Mouse (Mus musculus): Measurements from ENCODE around the gene As3mt. TPM values are rescaled to one million over a fixed set of nuclear protein-coding genes. Genes with fewer than 3 reads are reported as not detected.

The As3mt gene
- 10 to 100 TPM; 68.1 to 80.9 TPM for total RNA-seq (2021)
- long read RNA-seq, experiment 1, transcript As3mt-201 (11 exons, 1,736 nt) = major isoform, 58 of 102 reads
- long read RNA-seq, experiment 1, transcript As3mt-207 (9 exons, 1,719 nt) = minor isoform, 5 of 102 reads
- long read RNA-seq, experiment 1, partial matches to known transcripts = 27 of 102 reads
- long read RNA-seq, experiment 1, other reads (novel, unspliced or antisense) = 9 of 102 reads
- long read RNA-seq, experiment 2, transcript As3mt-201 (11 exons, 1,736 nt) = major isoform, 74 of 109 reads
- long read RNA-seq, experiment 2, partial matches to known transcripts = 23 of 109 reads
- long read RNA-seq, experiment 2, other reads (novel, unspliced or antisense) = 6 of 109 reads

DNA sequence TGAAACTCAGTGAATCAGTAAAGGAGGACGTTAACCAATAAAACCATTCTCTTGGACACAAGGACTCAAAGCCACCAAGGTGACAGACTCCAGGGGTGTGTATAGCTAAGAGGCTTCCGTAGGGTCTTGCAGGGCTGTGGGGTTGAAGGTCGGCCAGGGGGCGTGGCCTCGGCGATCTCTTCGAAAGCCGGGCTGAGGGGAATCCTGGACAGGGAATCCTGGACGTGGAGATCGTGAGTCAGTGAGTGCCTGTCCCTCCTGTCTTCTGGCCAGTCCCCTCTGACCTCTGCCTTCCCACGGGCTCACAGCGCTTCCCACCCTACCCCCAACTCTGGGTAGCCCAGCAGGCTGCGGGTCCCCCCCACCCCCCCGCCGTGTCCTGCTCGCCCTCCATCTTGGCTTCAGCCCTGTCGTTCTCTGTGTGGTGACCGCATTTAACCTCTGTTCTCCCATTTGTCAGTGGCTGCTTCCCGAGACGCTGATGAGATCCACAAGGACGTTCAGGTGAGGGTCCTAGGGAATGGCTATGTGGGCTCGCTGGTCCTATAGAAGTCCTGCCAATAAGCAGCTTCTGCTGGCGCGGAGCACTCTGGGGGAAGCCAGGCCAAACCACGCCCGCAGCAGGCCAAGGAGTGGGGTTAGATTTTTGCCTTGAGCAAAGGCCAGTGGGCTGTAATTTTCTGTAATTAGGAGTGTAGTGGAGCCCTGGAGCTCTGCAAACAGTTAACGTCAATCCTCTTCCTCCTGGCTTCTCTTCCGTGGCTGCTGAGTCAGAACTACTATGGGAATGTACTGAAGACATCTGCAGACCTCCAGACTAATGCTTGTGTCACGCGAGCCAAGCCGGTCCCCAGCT lies at the start of gene As3mt:
As3mt (plus strand) TSS at position 163 of the 856 bp plus-strand sequence.
- peak; percentile 87 for DNase-seq
- intact Hi-C loops (cut with DNase I; ENCODE audit: low total_unique reads) = no loop called here

DNA sequence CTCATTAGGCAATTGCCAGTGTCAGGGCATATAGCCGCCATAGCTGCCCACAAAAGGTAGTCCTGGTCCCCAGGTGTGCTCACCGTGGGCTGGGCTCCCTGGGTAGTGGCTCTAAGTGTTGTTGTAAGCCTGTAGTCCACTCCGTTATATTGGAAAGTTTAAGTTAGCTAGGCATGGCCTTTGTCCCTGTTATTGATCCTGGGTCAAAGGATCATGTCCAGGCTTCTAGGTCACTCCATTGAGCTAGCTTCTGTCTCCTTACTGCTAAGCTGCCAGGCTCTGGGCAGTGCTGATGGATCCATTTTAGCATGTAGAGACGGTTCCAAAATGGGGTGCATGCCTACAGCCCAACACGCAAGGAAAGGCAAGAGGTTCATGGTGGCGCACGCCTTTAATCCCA lies 48.9 kb upstream of the As3mt start:
- DNase-seq = no peak
- intact Hi-C loops (cut with DNase I; ENCODE audit: low total_unique reads) = no loop called here

GRCm38 (mm10) chr19:46658851-46659250 lies 48.4 kb upstream of the As3mt start:
- intact Hi-C loops (cut with DNase I; ENCODE audit: low total_unique reads) = no loop called here
- DNase-seq = no peak

DNA sequence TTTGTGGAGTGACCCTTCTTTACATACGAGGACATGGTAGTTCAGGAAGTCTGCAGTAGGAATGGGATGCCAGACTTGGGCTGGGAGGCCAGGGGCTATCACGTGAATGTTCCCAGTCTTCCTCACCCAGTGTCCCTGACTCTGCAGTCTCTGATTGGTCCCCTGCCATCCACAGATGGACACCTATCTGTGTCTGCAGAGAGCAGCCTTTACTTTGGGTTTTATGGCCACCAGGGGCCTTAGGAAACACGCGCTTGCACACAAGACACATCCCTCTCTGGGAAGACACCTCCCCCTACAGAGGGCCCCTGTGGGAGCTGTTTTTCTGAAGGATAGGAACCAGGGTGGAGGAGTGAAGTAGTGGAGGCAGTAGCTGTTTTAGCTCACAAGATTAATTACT lies 45.7 kb upstream of the As3mt start:
- DNase-seq = no peak
- intact Hi-C loops (cut with DNase I; ENCODE audit: low total_unique reads) = no loop called here

DNA sequence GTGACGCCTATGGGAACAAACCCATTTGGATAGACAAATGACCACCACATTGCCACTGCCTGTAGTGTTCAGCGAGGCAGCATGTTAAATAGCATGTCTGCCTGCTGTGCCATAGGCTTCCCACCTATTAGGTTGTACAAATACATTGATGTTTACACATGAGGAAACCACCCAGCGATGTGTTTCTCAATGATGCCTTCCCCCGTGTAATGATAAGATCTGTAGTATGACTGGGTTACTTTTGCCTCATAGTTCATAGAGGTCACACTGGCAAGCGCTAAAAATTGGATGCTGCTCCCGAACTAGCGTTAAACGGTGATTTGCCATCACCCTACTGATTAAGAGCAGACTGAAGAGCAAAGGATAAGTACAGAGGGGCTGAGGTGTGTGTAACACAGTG lies 45.0 kb upstream of the As3mt start:
- no peak for DNase-seq
- intact Hi-C loops (cut with DNase I; ENCODE audit: low total_unique reads) = no loop called here

DNA sequence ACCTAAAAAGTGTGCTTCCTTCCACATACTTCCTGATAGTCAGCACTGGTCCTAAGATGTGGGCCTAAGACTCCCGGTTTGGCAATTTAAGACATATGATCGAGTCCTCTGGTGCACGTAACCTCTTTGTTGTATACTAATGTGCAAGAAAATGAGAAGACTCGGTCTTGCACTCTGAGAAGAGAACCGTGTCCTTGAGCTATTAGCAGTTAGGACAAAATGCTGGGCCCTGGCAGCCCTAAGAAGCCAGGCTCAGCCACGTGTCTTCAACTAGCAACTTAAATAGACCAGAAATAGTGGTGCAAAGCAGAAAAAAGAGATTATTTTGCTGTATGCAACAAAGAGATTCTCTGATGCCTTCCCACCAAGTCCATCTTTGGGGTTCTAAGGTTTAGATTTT lies 44.5 kb upstream of the As3mt start:
- DNase-seq = no peak
- intact Hi-C loops (cut with DNase I; ENCODE audit: low total_unique reads) = no loop called here

GRCm38 (mm10) chr19:46665474-46665873 lies 41.8 kb upstream of the As3mt start:
- no peak for DNase-seq
- intact Hi-C loops (cut with DNase I; ENCODE audit: low total_unique reads) = no loop called here

- intact Hi-C loops (cut with DNase I; ENCODE audit: low total_unique reads) = no loop called here
- DNase-seq = no peak
Observed at GRCm38 (mm10) chr19:46667300-46667699, 40.0 kb upstream of the As3mt start.

DNA sequence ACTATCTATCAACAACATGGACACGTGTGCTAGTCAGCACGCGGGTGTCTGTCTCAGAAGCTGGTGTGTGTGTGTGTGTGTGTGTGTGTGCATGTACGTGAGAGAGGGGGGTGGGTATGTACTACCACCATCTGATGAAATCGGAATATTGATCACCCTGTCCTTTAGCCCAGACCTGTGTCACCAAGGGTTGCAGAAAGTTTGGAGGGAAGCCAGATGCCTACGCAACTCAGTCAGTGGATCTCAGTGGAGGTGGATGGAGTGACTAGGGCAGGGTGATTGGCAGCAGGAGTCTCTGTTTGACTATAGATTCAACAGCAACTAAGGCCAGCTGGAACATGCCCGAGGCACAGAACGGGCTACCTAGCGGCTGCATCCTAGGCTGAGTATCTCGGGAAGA lies 39.0 kb upstream of the As3mt start:
- intact Hi-C loops (cut with DNase I; ENCODE audit: low total_unique reads) = no loop called here
- no peak for DNase-seq

- intact Hi-C loops (cut with DNase I; ENCODE audit: low total_unique reads) = loop anchor here (5.0 kb wide), 3 partner anchors 67 to 197 kb away; no protein-coding TSS in a partner anchor
- DNase-seq = no peak
Observed at GRCm38 (mm10) chr19:46669802-46670201, 37.5 kb upstream of the As3mt start.

DNA sequence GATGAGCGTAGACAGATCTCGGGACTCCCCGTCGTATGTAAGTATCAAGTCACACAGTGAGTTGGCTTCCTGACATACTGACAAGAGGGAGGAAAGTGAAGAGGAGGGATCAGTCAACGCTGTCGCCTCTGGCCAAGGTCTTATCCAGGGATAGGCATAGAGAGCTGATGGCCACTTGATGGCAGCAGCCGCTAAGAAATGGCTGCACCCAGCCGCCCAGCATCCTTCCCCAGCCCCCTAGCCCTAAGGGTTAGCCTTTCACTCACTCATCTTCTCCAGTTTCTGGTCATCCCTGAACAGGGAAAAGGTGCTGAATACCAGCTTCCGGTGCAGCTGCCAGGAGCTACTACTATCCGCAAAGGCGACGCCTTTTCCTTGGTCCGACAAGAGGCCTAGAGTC lies 36.6 kb upstream of the As3mt start:
- DNase-seq = peak; percentile 66
- intact Hi-C loops (cut with DNase I; ENCODE audit: low total_unique reads) = loop anchor here (5.0 kb wide), 3 partner anchors 67 to 197 kb away; no protein-coding TSS in a partner anchor

GRCm38 (mm10) chr19:46672766-46673418 lies 34.4 kb upstream of the As3mt start, which contains the start of gene Cyp17a1:
Gene Cyp17a1, minus strand, starts transcription at chr19:46673172.
- intact Hi-C loops (cut with DNase I; ENCODE audit: low total_unique reads) = loop anchor here (5.0 kb wide), 3 partner anchors 64 to 194 kb away; no protein-coding TSS in a partner anchor
- no peak for DNase-seq

DNA sequence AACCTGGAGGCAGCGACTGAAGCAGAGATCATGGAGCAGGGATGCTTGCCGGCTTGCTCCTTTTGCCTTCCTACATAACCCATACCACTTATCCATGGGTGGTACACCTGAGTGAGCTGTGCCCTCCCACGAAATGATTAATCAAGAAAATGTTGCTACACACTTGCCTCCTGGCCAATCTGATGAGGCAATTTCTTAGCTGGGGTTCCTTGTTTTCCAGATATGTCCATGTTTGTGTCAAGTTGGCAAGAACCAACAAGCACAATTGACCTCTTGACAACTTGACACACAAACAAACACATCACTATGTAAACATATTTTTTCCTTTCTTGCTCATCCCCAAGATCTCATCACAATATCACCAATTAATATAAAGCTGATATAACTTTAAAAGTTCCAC lies 31.6 kb upstream of the As3mt start:
- intact Hi-C loops (cut with DNase I; ENCODE audit: low total_unique reads) = no loop called here

GRCm38 (mm10) chr19:46679720-46680383 lies 27.4 kb upstream of the As3mt start:
- intact Hi-C loops (cut with DNase I; ENCODE audit: low total_unique reads) = no loop called here
- DNase-seq = no peak

More for the DNA sequence above, 31.6 kb upstream of the As3mt start:
- DNase-seq = no peak

DNA sequence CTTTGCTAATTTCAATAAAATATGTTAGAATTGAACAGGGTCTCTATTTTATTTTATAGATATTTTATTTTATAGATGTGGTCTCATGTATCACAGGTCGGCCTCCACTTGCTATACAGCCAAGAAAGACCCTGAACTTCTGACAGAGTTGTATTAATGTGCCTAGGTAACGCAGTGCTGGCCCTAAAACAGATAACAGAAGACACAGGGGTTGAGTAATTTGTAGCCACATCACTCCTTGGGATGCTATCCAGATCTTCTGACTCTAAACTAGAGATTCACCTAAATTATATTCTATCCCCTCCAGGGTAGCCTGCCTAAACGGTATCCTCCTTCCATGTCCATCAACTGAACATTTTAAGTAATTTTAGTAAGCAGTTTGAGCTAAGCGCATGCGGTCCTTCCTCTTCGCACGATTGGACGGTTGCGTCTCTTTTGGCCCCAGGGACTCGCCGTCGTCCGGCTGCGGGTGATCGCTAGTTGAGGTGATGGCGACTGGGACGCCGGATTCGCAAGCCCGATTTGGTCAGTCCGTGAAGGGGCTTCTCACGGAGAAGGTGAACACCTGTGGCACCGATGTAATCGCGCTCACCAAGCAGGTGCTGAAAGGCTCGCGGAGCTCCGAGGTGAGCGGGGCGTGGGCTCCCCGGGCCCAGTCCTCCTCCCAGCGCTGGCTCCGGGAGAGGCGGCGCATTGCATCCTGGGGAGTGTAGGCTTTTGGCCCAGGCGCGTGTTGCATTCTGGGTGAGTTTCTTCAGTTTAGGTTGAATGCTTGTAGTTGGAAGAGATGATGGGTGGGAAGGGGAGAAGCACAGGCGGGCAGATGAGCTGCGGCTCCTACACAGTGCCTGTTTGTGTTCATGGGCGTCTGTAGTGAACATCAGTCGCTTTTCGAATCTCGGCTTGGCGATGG lies 17.5 kb upstream of the As3mt start, which contains the start of gene Borcs7:
Borcs7 (plus strand) TSS at position 447 of the 913 bp plus-strand sequence.
- peak; percentile 87 for DNase-seq
- intact Hi-C loops (cut with DNase I; ENCODE audit: low total_unique reads) = no loop called here

GRCm38 (mm10) chr19:46690387-46690786 lies 16.9 kb upstream of the As3mt start:
- intact Hi-C loops (cut with DNase I; ENCODE audit: low total_unique reads) = no loop called here
- DNase-seq = no peak

DNA sequence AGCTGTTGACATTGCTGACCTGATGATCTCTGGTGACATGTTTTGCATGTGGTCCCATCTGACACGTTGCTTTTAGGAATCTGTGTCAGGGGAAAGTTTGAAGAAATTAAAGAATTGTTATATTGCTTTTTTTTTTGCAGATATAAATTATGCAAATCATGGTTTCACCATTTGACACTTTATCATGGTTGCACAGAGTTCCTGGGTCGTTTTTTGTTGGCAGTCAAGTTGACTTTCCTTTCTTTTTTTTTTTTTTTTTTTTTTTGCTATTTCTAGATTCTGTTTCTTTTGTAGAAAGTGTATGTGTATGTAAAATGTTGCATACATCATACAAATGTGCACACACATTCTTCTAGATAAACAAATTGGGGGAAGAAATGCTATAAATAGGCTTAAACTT lies 16.2 kb upstream of the As3mt start:
- intact Hi-C loops (cut with DNase I; ENCODE audit: low total_unique reads) = no loop called here
- no peak for DNase-seq

DNA sequence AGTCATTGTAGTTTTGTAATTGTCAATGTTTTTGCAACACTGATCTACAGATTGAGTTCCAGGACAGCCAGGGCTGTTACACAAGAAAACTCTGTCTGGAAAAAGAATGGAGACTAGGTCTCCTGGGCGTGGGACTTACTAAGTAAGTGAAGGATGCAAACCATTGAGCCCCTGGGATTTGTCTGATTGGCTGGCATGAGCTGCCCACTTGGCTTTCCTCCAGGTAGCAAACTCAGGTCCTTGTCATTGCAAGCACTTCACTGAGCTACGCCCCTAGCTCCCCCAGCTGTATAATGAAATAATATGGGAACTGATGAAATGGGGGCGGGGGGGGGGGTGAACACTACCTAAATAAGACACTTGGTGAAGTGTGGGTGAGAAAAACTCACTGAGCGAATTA lies 14.1 kb upstream of the As3mt start:
- intact Hi-C loops (cut with DNase I; ENCODE audit: low total_unique reads) = no loop called here
- DNase-seq = no peak

Data from gastrocnemius, postnatal 14 days (tissue).